Mouse (Mus musculus) mature B cell (primary cell): Measurements from ENCODE around the gene Slc12a8.

ENCODE experiments used
- in situ Hi-C: fragments of 300-500 bp; cut with MboI; formaldehyde crosslinking; loops from 2 replicates; pipeline ENCODE4 v1.14.3; 2019

The Slc12a8 gene

DNA sequence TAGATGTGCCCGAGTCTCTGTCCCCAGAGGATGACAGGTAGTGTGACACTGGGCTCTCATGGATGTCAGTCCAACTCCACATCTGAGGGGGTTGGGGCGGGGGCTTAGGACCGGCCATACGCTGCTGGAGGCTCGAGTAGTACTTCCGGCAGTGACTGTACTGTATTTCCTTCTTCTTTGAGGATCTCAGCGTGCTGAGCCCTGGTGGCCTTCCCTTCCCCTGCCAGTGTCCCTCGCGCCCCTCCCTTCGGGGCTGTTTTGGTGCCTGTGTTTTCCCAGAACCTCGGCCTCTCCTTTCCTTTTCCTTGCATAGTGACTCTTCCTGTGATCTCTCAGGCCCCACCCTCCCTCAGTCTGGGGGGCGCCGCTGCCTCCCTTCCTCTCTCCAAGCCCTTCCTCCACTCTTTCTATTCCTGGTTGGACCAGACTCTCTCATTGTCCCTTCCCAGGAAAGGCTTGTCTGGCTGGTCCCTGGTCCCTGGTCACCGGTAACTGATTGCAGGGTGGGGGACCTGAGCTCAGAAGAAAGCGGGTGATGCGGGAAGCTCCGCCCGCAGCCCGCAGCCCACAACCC, 66.8 kb downstream of the Slc12a8 start:
- in situ Hi-C loops = no loop called here

DNA sequence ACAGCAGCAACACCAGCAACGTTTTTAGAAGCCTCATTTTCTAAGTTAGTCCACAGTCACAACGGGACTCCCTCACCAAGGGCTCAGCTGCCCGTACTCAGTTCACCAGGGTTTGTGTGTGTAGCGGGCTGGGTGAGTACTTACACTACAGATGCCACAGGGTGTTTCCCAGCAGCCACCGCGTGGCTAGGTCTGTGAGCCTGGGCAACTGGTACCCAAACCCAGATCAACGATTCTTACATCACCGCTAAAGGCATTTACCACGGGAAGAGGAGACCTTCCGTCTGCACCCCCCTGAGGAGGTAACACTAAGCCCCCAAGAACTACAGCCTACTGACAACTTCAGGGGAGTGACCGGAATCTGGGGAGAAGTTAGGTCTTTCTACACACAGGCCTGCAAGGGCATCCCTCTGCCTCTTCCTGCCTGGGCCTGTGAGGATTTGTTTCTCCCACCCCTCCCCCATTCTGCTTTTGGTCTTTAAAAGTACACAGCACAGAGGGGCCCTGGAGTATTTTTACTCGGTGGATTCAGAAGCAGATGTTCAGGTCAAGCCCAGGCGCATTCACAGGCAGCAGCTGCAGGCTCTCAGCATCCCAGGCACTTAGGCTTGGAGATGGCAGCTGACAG, 67.4 kb downstream of the Slc12a8 start:
- in situ Hi-C loops = no loop called here

- in situ Hi-C loops = no loop called here
Observed at GRCm38 (mm10) chr16:33585083-33585460, 67.9 kb downstream of the Slc12a8 start.

- in situ Hi-C loops = no loop called here
Observed at GRCm38 (mm10) chr16:33587283-33588127, 70.4 kb downstream of the Slc12a8 start.

DNA sequence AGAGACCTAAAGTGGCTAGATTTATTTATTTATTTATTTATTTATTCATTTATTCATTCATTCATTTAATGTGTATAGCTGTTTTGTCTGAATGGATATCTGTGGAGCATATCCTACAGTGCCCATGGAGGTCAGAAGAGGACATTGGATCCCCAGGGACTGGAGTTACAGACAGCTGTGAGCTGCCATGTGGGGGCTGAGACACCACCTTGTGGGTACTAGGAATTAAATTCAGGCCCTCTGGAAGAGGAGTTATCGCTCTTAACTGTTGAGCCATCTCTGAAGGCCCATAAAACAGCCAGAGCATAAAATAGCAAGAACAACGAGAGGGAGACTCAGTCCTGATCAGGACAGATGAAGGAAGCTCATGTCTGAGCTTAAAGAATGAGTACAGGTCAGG, 71.7 kb downstream of the Slc12a8 start:
- in situ Hi-C loops = no loop called here

DNA sequence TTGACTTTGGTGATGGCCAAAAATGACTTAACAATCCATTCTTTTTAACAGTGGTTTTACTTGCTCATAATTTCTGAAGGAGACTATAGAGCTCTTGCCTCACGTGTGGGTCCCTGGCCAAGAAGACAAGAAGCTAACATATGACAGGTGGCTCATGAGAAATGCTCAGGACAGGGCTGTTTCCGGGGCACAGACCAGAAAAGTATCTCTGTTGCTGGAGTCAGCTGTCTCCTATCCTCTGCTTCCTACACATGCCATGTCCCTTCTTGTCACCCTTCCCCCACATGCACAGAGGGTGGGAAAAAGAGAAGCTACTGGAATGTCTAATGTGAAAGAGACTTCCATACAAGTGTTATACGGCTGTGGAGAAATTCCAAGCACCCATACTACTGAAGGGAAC, 73.3 kb downstream of the Slc12a8 start:
- in situ Hi-C loops = no loop called here

DNA sequence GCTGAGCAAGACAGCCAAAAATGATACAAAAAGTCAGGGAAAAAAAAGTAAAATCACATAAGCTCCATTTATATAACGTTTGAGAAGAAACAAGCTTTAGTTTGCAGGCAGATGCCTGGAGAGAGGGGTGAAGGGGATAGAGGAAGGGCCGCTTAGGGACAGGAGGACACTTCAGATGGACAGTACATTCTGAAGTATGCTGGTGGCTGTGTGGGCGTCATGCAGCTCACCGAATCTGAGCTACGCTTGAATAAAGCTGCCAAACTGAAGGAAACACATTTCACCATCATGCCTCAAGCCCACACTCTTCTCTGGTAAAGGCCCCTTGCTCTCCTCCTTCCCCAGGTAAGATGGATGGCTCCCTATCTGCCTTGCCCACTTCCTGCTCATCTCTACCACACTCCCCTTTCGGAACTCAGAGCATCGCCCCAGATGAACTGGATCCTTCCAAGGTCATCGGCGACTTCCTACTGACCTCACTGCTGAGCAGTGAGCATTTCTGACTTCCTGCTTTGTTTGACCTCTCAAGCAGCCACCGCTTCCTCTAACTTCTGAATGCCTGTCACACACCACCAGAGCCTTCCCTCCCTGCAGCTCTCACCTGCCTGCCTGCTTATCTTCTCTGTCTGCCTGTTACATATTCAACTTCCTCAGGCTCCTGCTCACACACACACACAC, 74.4 kb downstream of the Slc12a8 start:
- in situ Hi-C loops = no loop called here

DNA sequence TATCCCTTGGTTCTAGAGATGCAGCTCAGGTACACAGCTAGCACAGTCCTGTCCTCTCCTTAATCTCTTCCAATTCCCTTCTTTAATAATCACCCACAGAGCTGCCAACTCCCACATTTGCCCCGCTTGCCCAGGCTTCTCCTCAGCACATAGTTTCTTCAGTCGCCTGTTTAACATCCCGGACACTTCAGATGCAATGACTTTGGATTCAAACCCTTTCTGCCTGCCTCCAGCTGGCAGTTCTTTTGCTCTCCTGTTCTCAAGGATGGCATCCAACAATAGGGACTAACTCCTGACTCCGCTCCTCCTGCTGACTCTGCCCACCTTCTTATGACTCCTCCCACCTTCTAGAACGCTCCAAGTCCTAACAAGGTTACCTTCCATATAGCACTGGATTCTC, 75.2 kb downstream of the Slc12a8 start:
- in situ Hi-C loops = no loop called here

- in situ Hi-C loops = no loop called here
Observed at GRCm38 (mm10) chr16:33593467-33593866, 76.3 kb downstream of the Slc12a8 start.

DNA sequence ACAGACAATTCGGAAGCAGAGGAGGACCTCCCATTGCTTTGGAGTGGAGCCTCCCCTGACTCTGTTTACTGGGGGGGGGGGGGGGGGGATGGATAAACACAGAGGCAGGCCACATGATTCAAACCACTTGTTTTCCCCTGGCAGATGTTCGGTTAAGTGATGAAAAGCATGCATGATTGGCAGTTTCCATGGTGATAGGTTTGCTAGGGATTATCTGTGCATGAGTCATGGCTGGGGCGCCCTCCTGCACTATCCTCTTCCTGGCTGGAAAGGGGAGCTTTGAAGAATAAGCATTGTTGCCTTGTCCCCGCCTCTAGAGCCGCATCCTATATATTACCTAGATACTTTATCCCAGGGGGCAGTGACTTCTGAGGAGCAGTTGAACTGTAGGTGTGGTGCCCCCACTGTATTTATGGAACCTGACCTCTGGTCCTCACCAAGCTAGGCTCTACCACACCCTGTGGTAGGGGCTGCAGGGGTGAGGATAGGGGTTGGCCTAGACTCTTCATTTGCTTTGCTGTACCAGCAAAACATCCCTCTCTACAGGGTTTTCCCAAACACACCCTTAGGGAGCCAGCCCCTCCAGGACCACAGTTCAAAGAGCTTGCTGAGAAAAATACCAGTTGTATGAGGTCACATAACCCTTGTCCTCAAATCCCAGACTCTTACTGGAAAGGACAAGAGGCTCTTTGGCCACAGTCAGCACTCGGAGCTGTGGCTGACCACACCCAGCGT, 77.1 kb downstream of the Slc12a8 start:
- in situ Hi-C loops = no loop called here

- in situ Hi-C loops = loop anchor here (5.0 kb wide), 1 partner anchor 142 kb away; no protein-coding TSS in a partner anchor
Observed at GRCm38 (mm10) chr16:33595235-33595769, 78.2 kb downstream of the Slc12a8 start.

- in situ Hi-C loops = loop anchor here (5.0 kb wide), 1 partner anchor 141 kb away; no protein-coding TSS in a partner anchor
Observed at GRCm38 (mm10) chr16:33596213-33596612, 79.1 kb downstream of the Slc12a8 start.

DNA sequence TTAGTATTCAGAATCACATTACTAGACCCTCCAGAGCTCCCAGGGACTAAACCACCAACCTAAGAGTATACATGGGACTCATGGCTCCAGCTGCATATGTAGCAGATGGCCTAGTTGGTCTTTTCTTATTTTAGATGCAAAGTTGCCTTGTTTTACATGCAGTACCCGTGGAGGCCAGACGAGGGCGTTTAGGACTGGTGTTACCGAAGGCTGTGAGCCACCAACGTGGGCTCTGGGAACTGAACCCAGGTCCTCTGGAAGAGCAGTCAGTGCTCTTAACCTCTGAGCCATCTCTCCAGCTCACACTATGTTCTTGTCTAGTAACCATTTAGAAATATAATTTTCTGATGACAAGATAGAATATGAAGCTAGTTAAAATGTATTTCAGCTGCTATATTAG, 83.1 kb downstream of the Slc12a8 start:
- in situ Hi-C loops = no loop called here

DNA sequence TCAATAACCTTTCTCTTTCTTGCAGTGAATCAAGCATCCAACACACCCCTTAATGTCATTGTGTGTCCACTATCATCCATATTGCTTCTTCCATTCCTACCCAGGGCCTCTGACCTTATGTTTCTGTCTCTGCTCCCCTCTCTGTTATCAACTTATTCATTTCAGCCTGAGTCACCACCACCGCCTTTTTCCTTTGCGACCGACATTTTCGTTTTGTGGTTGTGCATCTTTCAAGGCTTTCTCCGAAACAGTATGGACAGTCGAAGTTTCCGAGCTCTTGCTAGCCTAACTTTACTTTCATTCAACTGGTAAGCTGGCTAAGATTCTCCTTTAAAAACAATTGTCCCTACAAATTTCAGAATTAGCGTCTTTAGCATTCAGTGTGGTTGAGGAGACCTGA, 84.2 kb downstream of the Slc12a8 start:
- in situ Hi-C loops = no loop called here

DNA sequence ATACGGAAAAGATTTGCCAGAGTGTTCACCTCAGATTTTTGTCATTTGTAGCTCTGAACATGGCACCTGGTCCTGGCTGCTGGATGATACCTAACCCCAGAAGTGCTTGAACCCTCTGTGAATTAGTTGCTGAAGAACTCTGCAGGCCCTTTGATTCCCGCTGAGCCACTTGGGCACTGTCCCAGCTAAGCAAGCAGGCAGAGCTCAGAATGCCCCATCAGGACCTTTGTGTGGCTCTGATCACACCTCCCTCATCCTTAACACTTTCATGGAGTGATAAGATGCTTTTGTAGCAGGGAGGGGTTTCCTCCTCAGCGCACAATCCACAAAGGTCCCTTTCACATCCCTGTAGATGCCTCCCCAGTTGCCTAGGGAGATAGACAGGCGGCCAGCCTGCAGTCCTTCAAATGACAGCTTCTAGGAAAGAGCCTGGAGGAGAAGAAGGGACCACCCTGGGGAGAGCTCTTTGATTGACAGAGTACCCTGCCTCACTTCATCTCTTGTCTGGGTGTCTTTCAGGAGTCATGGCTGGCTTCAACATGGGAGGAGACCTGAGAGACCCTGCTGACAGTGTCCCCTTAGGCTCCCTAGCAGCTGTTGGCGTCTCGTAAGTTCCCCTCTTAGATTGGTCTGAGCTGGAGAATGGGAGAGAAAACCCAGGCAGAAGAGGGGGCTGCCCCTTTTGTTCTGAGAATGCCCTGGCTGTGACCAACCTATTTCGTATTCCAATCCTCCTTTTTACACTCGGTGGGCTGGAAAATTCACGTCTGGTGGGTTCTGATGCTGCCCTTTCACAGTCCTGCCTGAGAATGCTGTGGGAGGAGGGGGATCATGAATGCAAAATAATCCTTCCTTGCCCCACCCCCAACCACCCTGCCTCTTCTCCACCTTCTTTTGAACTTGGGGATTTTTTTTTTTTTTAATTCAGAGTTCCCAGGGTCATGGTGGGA, 88.8 kb downstream of the Slc12a8 start:
- in situ Hi-C loops = no loop called here

- in situ Hi-C loops = no loop called here
Observed at GRCm38 (mm10) chr16:33606691-33607532, 89.8 kb downstream of the Slc12a8 start.

- in situ Hi-C loops = no loop called here
Observed at GRCm38 (mm10) chr16:33609554-33609953, 92.4 kb downstream of the Slc12a8 start.

DNA sequence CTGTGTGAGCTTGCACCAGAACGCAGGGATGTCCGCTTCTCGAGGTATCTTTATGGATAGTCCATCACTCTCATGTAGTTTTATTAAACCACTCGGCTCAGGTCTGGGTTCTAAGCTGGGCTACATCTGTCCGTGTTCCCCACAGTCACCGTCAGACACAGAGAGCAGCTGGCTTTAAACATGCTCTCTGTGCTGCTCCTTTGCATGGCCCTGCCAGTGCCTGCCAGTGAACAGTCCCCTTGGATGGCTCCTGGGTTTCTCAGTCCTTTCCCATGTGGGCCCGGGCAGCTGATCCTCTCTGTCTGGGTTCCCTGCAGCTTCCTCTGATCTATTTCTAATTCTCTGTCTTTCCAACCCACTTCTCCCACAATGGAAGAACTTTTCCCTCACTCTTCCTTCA, 93.3 kb downstream of the Slc12a8 start:
- in situ Hi-C loops = no loop called here

GRCm38 (mm10) chr16:33611291-33611690, 94.2 kb downstream of the Slc12a8 start:
- in situ Hi-C loops = no loop called here
